Mouse (Mus musculus): ENCODE data around the gene Gdpd4. TPM values are rescaled to one million over a fixed set of nuclear protein-coding genes. Genes with fewer than 3 reads are reported as not detected.

The Gdpd4 gene
- total RNA-seq, 2 experiments from 2014 or later, result not detected

DNA sequence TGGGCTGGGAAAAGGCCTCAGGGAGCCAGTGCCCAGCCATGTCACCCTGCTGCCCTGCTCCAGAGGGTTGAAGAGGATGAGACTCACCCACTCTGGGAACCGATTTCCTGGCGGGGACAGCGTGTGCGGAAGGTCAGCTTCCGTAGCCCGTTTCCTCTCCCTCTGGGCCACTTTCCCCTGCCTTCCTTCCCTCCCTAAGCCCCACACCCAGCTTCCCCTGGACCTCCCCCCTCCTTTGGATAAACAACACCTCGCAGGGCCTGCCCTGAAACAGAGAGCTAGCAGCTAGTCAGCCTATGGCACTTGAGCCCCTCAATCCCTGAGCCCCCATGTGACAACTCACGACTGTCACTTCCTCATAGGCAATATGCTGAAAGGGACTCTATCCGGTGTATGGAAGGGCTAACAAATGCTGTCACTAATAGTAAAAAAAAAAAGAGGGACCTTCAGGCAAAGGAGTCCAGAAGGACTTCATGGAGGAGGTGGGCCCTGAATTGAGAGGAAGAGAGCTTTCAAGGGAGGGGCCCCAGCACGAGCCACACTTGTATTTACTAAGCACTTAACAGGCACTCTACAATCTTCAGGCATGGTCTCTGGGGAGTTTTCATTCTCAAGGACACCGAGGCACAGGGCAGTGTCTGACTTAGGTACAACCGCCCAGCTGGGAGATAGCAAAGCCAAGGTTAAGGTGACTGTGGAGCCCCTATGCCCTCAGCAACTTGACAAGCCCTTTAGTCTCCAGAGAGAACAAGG is 165.0 kb downstream of the Gdpd4 start:
- DNase-seq (ENCODE audit: extremely low spot score in 1 of 2, low spot score in 1 of 2), result no peak

DNA sequence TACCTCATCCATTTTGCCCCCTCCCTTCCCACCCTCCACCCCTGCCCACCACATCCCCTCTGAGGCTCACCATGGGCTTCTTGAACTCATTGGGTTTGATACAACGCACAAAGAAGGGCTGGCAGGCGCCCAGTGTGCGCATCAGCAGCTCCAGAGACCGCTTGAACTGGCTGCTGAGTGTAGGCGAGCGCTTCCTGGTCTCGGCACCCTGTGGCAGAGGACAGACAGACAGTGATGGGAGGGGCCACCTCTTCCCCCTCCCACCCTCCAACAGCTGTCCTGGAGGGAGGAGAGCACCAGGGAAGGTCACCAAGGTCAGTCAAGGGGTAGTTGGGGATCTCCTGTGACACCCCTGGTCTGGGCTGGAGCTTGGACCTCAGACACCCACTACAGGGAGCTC is 165.6 kb downstream of the Gdpd4 start:
- no peak for DNase-seq (ENCODE audit: extremely low spot score in 1 of 2, low spot score in 1 of 2)

DNA sequence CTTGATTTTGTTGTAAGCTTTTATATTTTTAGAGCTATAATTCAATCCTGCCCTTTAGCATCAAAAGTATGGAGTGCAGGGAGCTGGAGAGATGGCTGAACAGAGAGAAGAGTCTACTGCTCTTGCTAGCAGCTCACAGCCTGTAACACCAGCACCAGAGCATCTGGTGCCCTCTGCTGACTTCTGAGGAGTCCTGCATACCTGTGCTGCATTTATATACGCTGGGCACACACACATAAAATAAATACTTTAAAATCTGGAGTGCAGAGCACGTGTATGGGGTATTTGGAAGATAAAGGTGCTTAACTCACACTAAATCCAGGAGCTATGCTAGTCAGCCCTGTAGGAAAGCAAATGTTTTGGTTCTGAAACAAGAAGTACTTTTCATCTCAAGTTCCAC is 166.6 kb downstream of the Gdpd4 start:
- no peak for DNase-seq (ENCODE audit: extremely low spot score in 1 of 2, low spot score in 1 of 2)

DNA sequence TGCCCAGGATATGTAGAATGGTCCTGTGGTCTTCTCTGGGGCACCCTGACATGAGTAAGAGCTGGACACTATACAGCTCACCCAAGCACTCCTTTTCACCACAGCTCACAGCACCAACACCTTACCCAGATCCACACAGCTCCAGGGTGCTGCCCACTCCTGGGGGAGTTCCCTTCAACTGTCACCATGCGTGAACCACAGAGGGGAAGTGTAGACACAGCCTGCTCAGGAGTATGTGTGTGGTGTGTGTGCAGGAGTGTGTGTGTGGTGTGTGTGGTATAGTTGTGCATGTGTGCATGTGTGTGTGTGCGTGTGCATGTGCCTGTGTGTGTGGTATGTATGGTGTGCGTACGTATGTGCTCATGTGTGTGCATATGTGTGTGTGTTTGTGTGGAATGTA is 176.1 kb downstream of the Gdpd4 start:
- DNase-seq (ENCODE audit: extremely low spot score in 1 of 2, low spot score in 1 of 2), result no peak

DNA sequence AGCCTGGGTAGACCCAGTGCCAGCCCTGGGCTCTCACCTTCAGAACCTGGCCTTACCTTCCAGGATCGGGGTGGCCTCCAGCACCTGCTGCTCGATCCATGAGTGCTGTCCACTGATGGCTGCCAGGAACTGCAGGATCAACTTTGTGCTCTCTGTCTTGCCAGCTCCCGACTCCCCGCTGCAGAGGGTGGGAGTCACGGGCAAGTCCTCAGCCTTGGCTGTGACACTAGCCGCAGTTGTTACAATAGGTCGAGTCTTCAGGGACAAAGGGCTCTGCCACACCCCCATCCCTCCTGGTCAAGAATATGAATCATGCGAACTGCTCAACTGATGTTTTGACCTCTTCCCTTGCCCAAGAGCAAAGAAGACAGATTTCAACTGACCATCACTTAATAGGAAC is 177.8 kb downstream of the Gdpd4 start:
- no peak for DNase-seq (ENCODE audit: extremely low spot score in 1 of 2, low spot score in 1 of 2)

Other genes with a start within 250 kb of the Gdpd4 start
- gene Clns1a, start 223.3 kb upstream of the Gdpd4 start, total RNA-seq (2021), result 10 to 100 TPM; 80.3 to 91.2 TPM
- gene Aqp11, start 181.7 kb upstream of the Gdpd4 start, total RNA-seq (2021), result 10 to 100 TPM; 39.7 to 43.8 TPM
- 100 to 1,000 TPM; 213 to 237 TPM for gene Pak1, start 131.4 kb upstream of the Gdpd4 start, total RNA-seq (2021)
- 10 to 100 TPM in 1 of 2 experiments, 1 to 10 TPM in 1; 8.6 to 12.1 TPM for gene Myo7a, start 199.6 kb downstream of the Gdpd4 start, total RNA-seq (2021)
- 1 to 10 TPM; 1.0 to 1.4 TPM for gene Omp, start 225.5 kb downstream of the Gdpd4 start, total RNA-seq (2021)